Mouse (Mus musculus): ENCODE results near the gene Lmntd2. TPM values are rescaled to one million over a fixed set of nuclear protein-coding genes. Genes with fewer than 3 reads are reported as not detected.

The Lmntd2 gene
- polyA plus RNA-seq, 1 experiment, result 6.8 TPM

DNA sequence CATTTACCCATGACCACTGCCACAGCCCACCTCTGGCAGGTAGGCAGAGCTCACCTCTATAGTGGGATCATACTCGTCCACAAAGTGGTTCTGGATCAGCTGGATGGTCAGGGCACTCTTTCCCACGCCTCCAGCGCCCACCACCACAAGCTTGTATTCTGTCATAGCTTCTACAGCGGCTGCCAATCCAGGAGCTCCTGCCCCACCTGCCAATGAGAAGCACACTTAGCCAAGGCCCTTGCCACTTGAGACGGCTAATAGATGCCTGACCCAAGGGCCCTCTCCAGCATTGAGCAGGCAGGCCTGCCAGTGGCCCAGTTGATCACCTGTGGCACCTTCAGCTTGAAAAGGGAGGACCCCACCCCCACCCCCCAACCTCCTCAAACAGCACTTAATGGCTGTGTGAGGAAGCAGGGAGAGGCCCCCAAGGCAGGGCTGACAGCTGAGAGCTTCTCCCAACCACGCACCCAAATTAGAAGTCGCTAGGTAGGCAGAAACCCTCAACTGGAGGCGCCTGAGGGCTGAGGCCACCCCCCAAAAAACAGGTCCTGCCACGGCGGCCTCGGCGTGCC, 21.0 kb downstream of the Lmntd2 start:
- peak overlapping the region; percentile 68 for H3K4me3 ChIP-seq (ENCODE audit: extremely low read depth, insufficient read depth, insufficient read length)
- peaks cover 21% of the 10 kb centered on the region for H3K36me3 ChIP-seq (ENCODE audit: control insufficient read depth, insufficient read depth, low read length)
- TF ChIP-seq CTCF (IDR thresholded peaks at IDR 0.05; ENCODE audit: extremely low read depth, insufficient read depth, insufficient read length, insufficient replicate concordance) (no peak), POLR2A (IDR thresholded peaks at IDR 0.05; ENCODE audit: low read depth, low read length) (no peak)
- no peak overlapping the region for H3K27ac ChIP-seq (ENCODE audit: insufficient read depth, low read length)
- 38% methylated on average over 12 of the region's 12 CpGs for WGBS
- DNase-seq (ENCODE audit: low read depth in 1 of 2, low spot score in 2 of 2), result no peak
- no peaks in the 10 kb centered on the region for H3K27me3 ChIP-seq (ENCODE audit: control insufficient read depth, insufficient read depth, low read length)
- peaks cover 9% of the 10 kb centered on the region; the same call in 1 of the 2 replicates for H3K4me1 ChIP-seq (ENCODE audit: control insufficient read depth, insufficient read depth, insufficient read length)

DNA sequence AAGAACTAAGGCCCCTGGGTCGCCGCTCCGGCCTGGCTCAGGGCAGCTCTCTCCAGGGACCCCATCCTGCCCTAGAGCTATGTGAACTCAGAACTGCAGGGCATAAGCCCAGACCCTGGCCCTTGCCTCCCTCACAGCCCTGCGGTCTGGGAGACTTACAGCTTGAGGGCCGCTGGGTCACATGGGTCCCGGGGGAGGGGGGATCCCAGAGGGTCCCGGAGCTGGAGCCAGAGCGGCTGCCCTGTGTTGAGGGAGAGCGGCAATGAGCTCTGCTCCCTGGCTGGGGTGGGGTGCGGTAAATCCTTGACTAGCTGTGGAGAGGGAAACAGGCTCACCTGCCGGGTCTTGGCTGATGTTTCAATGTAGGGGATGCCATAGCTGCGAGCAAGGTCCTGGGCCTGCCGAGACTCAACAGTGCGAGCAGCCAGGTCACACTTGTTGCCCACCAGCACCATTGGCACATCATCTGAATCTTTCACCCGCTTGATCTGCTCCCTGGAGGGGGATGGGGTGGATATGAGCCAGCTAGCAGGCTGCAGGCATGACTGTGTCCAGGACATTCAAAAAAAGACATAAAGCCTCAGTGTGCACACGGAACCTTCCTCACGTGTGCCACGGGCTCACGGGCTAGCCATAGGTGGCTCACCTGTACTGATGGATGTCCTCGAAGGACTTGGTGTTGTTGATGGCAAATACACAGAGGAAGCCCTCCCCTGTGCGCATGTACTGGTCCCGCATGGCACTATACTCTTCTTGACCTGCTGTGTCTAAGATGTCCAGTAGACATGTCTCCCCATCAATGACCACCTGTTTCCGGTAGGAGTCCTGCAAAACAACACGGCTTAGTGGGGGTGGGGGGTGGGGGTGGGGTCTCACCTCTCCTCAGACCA, 21.8 kb downstream of the Lmntd2 start:
- H3K4me3 ChIP-seq (ENCODE audit: extremely low read depth, insufficient read depth, insufficient read length), result no peak overlapping the region

DNA sequence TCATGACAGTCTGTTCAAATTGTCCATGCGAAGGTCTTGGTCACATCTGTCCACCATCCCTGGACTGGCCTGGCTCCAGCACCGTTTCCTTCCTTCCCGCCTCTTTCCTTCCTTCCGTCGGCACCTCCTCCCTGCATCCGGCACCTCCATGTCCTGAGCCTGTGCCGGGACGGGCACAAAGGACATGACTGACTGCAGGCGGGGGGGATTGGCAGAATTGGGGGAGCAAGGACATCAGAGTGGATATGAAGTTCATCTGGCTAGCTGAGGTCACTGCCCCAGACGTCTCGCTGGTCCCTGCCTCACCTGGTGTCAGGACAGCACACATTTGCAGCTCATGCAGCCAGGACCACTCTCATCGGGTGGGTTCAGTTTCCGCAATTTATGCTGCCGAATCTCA, 22.8 kb downstream of the Lmntd2 start:
- DNase-seq (ENCODE audit: low read depth in 1 of 2, low spot score in 2 of 2), result no peak
- H3K4me1 ChIP-seq (ENCODE audit: control insufficient read depth, insufficient read depth, insufficient read length), result peaks cover 9% of the 10 kb centered on the region; the same call in 1 of the 2 replicates

More for the DNA sequence above, 21.8 kb downstream of the Lmntd2 start:
- H3K36me3 ChIP-seq (ENCODE audit: control insufficient read depth, insufficient read depth, low read length), result peaks cover 21% of the 10 kb centered on the region
- no peak for DNase-seq (ENCODE audit: low read depth in 1 of 2, low spot score in 2 of 2)
- H3K27me3 ChIP-seq (ENCODE audit: control insufficient read depth, insufficient read depth, low read length), result no peaks in the 10 kb centered on the region
- 95% methylated on average over 24 of the region's 24 CpGs for WGBS
- TF ChIP-seq CTCF (IDR thresholded peaks at IDR 0.05; ENCODE audit: extremely low read depth, insufficient read depth, insufficient read length, insufficient replicate concordance) (no peak), POLR2A (IDR thresholded peaks at IDR 0.05; ENCODE audit: low read depth, low read length) (no peak)
- H3K4me1 ChIP-seq (ENCODE audit: control insufficient read depth, insufficient read depth, insufficient read length), result peaks cover 9% of the 10 kb centered on the region; the same call in 1 of the 2 replicates
- H3K27ac ChIP-seq (ENCODE audit: insufficient read depth, low read length), result no peak overlapping the region

DNA sequence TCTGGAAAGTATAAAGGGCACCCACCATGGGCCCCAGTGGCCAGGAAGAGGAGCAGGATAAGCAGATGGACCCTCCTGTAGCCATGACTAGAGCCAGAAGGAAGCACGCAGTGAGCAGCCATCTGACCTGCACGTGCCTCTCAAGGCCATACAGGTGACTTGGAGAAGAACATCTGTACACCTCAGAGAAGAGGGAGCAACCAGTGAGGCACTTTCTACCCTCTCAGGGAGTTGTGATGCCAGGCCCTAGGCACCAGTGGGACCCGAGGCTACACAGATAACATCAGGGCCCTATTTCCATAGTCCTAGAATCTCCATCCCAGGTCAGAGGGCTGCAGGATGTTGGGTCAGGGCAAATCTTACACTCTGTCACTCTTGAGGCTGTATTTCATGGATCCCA, 23.7 kb downstream of the Lmntd2 start:
- TF ChIP-seq POLR2A (IDR thresholded peaks at IDR 0.05; ENCODE audit: low read depth, low read length) (no peak), CTCF (IDR thresholded peaks at IDR 0.05; ENCODE audit: extremely low read depth, insufficient read depth, insufficient read length, insufficient replicate concordance) (no peak)
- Histone ChIP-seq H3K4me3 (ENCODE audit: extremely low read depth, insufficient read depth, insufficient read length) (no peak overlapping the region), H3K4me1 (ENCODE audit: control insufficient read depth, insufficient read depth, insufficient read length) (peaks cover 9% of the 10 kb centered on the region; the same call in 1 of the 2 replicates), H3K36me3 (ENCODE audit: control insufficient read depth, insufficient read depth, low read length) (peaks cover 21% of the 10 kb centered on the region), H3K27me3 (ENCODE audit: control insufficient read depth, insufficient read depth, low read length) (no peaks in the 10 kb centered on the region), H3K27ac (ENCODE audit: insufficient read depth, low read length) (no peak overlapping the region)
- no peak for DNase-seq (ENCODE audit: low read depth in 1 of 2, low spot score in 2 of 2)
- 89% methylated on average over 3 of the region's 3 CpGs for WGBS

More for the DNA sequence above, 22.8 kb downstream of the Lmntd2 start:
- no peak overlapping the region for H3K27ac ChIP-seq (ENCODE audit: insufficient read depth, low read length)
- TF ChIP-seq POLR2A (IDR thresholded peaks at IDR 0.05; ENCODE audit: low read depth, low read length), result no peak
- TF ChIP-seq CTCF (IDR thresholded peaks at IDR 0.05; ENCODE audit: extremely low read depth, insufficient read depth, insufficient read length, insufficient replicate concordance), result no peak
- no peaks in the 10 kb centered on the region for H3K27me3 ChIP-seq (ENCODE audit: control insufficient read depth, insufficient read depth, low read length)
- no peak overlapping the region for H3K4me3 ChIP-seq (ENCODE audit: extremely low read depth, insufficient read depth, insufficient read length)
- peaks cover 21% of the 10 kb centered on the region for H3K36me3 ChIP-seq (ENCODE audit: control insufficient read depth, insufficient read depth, low read length)
- WGBS, result 95% methylated on average over 14 of the region's 14 CpGs

DNA sequence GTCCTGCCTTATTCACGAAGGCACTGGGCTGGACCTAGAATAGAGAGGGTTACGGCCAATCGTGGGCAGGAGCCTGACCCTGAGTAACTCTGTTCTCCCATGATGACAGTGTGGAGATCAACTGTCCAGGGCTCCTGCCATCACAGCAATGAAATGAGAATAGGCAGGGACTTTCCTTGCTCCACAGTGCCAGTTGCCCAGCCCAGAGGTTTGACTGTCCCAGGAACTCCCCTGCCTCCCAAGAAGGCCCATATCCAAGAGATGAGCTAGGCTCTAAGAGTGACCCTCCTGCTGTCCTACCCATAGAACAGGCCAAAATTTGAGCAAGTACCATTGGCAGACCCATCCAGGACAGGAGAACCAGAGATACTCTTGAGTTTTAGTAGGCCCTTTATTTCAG, 25.1 kb downstream of the Lmntd2 start:
- H3K27ac ChIP-seq (ENCODE audit: insufficient read depth, low read length), result no peak overlapping the region
- H3K4me1 ChIP-seq (ENCODE audit: control insufficient read depth, insufficient read depth, insufficient read length), result peaks cover 6% of the 10 kb centered on the region; the same call in 1 of the 2 replicates
- DNase-seq (ENCODE audit: low read depth in 1 of 2, low spot score in 2 of 2), result no peak
- H3K4me3 ChIP-seq (ENCODE audit: extremely low read depth, insufficient read depth, insufficient read length), result no peak overlapping the region
- no peak for TF ChIP-seq CTCF (IDR thresholded peaks at IDR 0.05; ENCODE audit: extremely low read depth, insufficient read depth, insufficient read length, insufficient replicate concordance)
- TF ChIP-seq POLR2A (IDR thresholded peaks at IDR 0.05; ENCODE audit: low read depth, low read length), result no peak
- H3K27me3 ChIP-seq (ENCODE audit: control insufficient read depth, insufficient read depth, low read length), result no peaks in the 10 kb centered on the region
- WGBS, result 90% methylated on average over 3 of the region's 3 CpGs
- H3K36me3 ChIP-seq (ENCODE audit: control insufficient read depth, insufficient read depth, low read length), result peaks cover 21% of the 10 kb centered on the region

DNA sequence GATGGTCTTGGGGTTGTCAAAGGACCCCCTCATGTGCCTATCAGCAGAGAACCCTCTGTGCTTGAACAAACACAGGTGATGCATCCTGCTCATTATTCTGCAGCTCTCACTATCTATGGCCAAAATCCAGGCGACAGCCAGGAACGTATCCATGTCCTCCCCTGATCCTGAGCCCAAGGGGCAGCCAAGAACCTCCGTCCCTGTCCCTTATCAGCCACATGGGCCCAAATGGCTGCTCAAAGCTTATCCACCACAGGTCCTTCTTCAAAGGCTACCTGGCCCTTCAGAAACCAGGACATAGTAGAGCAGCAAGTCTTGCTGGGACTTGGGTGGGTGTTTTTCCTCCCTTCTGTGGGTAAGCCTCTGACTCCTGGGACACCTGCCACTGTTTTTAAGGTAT, 25.7 kb downstream of the Lmntd2 start:
- no peak overlapping the region for H3K4me3 ChIP-seq (ENCODE audit: extremely low read depth, insufficient read depth, insufficient read length)
- peaks cover 21% of the 10 kb centered on the region for H3K36me3 ChIP-seq (ENCODE audit: control insufficient read depth, insufficient read depth, low read length)
- no peak overlapping the region for H3K27ac ChIP-seq (ENCODE audit: insufficient read depth, low read length)
- WGBS, result 82% methylated on average over 3 of the region's 3 CpGs
- H3K4me1 ChIP-seq (ENCODE audit: control insufficient read depth, insufficient read depth, insufficient read length), result peaks cover 4% of the 10 kb centered on the region; the same call in 1 of the 2 replicates
- TF ChIP-seq CTCF (IDR thresholded peaks at IDR 0.05; ENCODE audit: extremely low read depth, insufficient read depth, insufficient read length, insufficient replicate concordance) (no peak), POLR2A (IDR thresholded peaks at IDR 0.05; ENCODE audit: low read depth, low read length) (no peak)
- no peaks in the 10 kb centered on the region for H3K27me3 ChIP-seq (ENCODE audit: control insufficient read depth, insufficient read depth, low read length)
- DNase-seq (ENCODE audit: low read depth in 1 of 2, low spot score in 2 of 2), result no peak
